Mouse (Mus musculus) cerebellum, adult 8-10 months (tissue): ENCODE results near the gene Fam217b.

Source experiments
- DNase-seq: peaks from one replicate; pipeline ENCODE4 v3.0.0; 2022

Gene Fam217b

DNA sequence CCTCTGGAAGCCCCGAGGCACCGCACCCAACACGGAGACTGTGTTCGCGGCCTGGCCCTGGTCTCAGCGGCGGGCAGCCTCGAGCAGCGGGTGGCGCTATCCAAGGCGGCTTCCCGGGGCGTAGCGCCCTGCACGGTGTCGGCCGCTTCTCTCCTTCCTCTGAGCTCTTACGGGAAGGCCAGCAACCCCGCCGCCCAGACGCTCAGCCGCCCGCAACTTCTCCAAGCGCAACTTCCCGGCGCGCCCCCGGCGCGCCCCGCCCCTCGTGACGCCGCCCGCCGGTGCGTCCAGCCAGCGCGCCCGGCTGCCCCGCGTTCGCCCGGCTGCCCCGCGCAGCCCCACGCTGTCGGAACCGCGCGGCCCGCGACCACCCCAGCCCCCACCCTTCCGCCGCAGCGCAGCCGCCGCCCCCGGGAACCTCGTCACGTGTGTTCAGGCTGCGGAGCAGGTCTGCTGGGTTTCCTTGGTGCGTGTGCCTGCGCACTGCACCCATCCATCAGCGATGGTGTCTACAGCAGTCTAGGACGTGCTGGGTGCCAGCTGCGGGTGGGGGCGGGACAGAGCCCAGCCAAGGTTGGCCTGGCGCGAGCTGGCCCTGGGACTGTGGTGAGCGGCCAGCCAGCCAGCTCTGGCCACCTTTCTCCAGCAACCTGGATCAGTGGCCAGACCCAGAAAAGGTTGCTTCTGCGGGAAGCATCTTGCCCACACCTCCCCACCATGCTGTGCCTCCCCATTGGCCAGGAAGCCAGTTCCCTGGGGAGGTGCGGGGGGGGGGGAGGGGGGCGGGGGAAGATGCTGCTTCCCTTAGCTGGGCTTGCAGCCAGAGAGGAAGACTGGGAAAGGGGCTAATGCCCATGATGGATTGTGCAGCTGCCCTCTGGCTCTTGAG, at the start of gene Fam217b, which contains the start of gene Ppp1r3d:
TSS of gene Fam217b (plus strand) at position 264 of the 889 bp plus-strand sequence.
TSS of gene Ppp1r3d (minus strand) at position 212 of the 889 bp plus-strand sequence.
- DNase-seq: peak; percentile 18

DNA sequence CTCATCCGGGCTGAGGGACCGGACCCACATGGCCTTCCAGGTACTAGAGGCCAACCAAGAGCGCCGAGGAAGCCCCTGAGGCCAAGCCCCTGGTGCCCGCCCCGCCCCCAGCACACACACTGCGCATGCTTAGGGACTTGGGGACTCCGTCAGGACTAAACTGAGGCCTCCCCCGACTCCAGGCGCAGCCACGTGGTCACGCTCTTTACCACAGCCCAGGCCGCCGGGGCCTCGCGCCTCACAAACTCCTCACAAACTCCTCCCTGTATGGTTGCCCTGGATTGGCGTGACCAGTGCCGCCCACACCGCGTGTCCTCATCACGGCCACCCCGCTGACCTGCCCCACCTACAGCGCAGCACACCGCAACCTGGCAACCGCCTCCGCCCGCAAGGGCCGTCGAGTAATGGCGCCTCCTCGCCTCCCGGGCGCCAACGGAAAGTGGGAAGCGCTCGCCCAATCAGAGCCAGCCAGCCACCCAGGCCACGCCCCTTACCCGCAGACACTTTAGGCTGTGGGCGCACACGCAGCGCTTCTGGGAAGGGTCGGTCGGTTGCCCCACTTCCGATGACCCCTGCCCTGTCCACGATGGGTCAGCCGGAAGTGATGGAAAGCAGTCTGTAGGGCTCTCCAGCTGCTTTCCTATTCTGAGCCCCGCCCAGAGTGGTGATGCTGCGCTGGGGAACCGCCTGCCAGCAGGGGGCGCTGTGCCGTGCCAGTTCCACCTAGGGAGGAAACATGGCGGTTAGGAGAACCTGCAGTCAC, 7.1 kb upstream of the Fam217b start, which contains the start of gene Sycp2:
TSS of gene Sycp2 (minus strand) at position 633 of the 763 bp plus-strand sequence.
- no peak for DNase-seq

DNA sequence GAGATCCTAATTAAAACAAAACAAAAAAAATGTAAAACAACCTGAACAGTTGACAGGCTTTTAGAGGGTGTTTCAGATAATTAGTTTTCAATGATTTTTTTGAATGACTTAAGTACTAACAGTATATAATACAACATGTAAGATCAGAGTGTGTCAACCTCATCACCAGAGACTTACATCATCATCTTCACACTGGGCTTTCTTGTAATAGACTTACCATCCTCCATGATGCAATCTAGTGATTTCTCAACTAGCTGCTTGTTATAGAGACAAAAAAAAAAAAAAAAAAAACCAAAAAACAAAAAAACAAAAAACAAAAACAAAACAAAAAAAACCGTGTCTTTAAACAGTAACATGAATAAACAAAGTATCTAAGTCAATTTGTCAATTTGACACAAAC, 5.3 kb upstream of the Fam217b start:
- no peak for DNase-seq

GRCm38 (mm10) chr2:178410286-178410685, 4.0 kb upstream of the Fam217b start:
- no peak for DNase-seq

DNA sequence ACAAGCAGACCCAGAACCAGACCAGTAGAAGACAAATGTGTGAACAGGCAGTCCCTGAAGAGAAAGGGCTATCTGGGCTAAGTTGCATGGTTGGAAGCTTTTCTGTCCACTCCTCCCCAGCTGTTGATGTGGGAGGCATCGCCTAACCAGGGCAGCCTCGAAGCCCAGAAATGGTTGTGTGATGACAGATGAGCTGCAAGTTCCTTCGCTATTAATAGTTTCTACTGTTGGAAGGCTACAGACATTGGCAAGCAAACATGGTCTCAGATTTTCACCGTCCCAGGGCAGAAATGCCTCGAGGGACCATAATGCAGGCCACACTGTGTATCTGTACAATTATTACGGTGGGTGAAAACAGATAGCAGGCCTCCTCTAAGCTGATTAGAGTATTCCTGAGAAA, 1.7 kb upstream of the Fam217b start:
- no peak for DNase-seq

DNA sequence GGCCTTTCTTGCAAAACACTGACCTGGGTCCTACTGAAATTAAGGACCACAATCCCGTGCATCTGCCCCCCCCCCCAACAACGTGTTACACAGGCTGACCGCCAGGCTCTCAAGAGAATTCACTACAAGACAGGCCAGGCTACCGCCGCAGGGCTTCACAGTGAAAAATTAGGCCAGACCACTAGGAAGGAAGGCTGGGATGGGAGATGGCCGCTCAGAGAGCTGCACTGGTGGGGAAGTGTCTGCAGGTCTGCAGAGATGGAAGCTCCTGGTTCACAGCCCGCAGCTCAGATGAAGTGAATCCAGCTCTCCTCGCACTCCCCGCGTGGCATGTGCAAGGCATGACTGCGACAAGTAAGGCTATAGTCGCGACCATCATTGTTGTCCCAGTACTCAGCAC, 1.2 kb upstream of the Fam217b start:
- DNase-seq: no peak

- peak; percentile 17 for DNase-seq
Measured at GRCm38 (mm10) chr2:178413481-178414260, 653 bp upstream of the Fam217b start.

- no peak for DNase-seq
Measured at GRCm38 (mm10) chr2:178415150-178415448, 775 bp downstream of the Fam217b start.

DNA sequence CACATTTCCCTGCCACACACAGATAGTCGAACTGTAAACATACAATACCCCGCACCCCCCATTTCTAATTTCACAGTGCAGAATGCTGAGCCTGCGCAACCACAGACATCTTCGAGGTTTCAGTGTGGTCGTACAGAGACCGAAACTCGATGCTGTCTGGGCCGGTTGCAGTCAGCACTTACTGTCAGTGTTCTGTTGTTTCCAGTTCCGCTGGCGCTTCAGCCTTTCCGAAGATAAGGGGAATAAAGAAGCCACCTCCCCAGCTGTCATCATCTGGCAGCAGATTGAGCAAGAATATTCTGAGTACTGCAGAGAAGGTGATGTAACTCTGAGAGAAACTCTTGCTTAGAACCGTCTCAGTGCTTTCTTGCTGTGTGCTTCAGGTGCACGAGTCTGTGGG, 2.1 kb downstream of the Fam217b start:
- no peak for DNase-seq

DNA sequence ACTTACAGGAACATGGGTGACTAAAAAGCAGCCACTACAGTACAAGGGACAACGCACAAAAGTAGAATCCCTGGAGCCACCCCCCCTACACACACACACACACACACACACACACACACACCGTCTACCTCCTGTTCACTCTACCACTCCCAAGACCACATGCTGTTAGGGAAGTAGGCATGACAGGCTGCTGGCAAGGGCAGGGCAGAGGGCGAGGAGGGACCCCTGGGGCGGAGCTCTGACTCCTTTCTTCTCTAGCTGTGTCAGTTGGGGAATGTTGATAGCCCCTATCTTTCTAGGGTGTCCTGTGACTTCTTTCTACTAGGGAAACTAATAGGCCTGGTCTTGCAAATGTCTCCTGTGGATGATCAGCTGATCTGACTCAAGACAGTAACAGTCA, 2.6 kb downstream of the Fam217b start:
- DNase-seq: no peak

GRCm38 (mm10) chr2:178420576-178420975, 6.3 kb downstream of the Fam217b start:
- no peak for DNase-seq

GRCm38 (mm10) chr2:178421603-178422002, 7.3 kb downstream of the Fam217b start:
- DNase-seq: no peak

GRCm38 (mm10) chr2:178422186-178422585, 7.9 kb downstream of the Fam217b start:
- no peak for DNase-seq

- no peak for DNase-seq
Measured at GRCm38 (mm10) chr2:178423223-178423622, 8.9 kb downstream of the Fam217b start.

DNA sequence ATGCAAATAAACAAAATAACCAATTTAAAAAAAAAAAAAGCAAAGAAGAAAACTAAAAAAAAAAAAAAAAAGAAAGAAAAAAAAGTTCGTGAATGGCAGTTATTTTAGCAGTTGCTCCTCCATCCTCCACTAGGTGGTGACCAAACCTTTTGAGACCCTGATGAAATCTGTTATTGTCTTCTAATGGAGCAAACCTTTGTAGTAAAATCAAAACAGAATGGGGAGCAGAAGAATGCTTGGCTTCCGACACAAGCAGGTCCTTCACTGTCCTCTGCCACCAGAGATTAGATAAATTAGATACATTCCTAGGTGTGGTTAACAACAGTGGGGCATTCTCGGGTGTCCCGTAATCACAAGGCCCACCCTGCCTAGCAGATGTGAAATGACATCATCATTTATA, 11.9 kb downstream of the Fam217b start:
- DNase-seq: no peak

DNA sequence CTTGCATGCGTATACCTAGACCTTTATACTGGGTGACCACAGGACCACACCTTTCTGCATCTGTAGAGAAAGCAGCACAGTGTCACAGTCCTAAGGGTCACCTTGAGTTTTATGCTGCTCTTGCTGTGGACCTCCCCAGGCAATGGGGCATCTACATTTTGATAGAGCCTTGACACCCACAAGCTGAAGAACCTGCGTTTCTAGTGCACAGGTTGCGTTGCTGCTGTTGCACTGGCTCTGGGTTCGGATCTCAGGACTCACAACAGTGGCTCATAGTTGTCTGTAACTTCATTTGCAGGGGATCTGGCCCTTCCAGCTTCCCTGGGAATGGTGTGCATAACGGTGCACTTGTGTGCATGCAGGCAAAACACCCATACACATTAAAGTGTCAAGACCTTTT, 12.9 kb downstream of the Fam217b start:
- no peak for DNase-seq

- DNase-seq: no peak
Measured at GRCm38 (mm10) chr2:178428183-178428582, 13.9 kb downstream of the Fam217b start.

DNA sequence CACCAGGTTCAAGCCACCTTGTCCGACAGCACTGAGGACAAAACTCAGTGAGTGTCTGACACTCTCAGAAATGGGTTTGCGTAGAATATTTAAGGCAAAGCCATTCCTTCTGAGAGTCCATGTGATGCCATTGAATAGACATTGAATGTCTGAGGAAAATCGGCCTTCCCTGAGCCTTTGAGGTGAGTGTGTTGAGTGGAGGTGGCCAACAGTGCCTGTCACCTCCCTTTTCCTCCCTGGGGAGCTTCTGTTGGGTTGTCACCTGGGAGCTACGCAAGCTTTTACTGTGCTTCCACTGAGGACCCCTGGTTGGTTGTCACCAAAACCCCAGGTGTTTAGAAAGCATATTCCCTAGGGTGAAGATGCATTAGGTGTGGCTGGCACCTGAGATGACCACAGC, 14.4 kb downstream of the Fam217b start:
- DNase-seq: no peak

- no peak for DNase-seq
Measured at GRCm38 (mm10) chr2:178429426-178429825, 15.1 kb downstream of the Fam217b start.

DNA sequence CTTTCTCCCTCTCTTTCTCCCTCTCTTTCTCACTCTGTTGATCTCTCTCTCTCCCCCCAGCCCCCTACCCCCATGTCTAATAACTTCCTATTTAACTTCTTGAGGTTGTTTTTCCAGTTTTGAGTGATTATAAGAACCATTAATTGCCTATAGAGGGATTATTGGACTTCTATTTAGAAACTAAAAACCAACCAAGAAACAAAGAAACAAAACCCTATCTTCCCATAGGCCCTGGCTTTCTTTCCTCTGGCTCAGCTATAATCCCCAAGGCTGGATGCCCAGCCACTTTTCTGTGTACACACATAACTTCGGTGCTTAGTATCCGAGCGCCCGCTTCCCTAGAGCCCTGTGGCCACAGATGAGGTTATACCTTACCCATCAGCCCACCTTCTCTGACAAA, 15.9 kb downstream of the Fam217b start, which contains the start of gene Cdh26:
TSS of gene Cdh26 (plus strand) at position 301 of the 400 bp plus-strand sequence.
- no peak for DNase-seq

GRCm38 (mm10) chr2:178433495-178433894, 19.2 kb downstream of the Fam217b start:
- DNase-seq: no peak

- no peak for DNase-seq
Measured at GRCm38 (mm10) chr2:178433903-178434302, 19.6 kb downstream of the Fam217b start.

DNA sequence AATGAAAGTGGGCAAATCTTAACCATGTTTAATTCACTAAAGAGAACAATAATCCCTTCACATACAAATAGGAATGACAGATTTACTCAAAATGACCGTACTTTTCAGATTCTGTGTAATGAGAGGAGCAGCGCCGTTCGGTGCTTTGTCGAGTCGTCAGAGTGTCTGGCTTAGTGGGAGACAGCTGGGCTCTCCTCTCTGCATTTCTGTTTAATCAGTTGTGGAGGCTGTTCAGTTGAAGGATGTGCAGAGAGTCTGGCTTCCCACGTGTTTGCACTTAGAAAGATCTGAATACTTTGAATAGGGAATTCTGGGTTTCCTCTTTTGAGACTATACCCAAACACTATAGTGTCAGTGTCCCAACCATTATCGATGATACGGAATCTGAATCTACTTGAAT, 23.0 kb downstream of the Fam217b start:
- DNase-seq: no peak
